Mouse (Mus musculus) limb, embryonic 14.5 days (tissue): Measurements from ENCODE around the gene Psmc6. TPM values are rescaled to one million over a fixed set of nuclear protein-coding genes. Genes with fewer than 3 reads are reported as not detected.

Experiments used
- ATAC-seq: fragments of 200-750 bp; cut with Nextera tagmentation; 2 replicates; pipeline ENCODE4 v1.8.0; 2017; ENCODE audit warnings: low read depth, moderate number of reproducible peaks, moderate TSS enrichment; ENCODE audit not compliant: low FRiP score
- DNase-seq: peaks from one replicate; pipeline ENCODE4 v3.0.0-alpha.2; 2015; ENCODE audit warnings: low spot score
- H3K27ac ChIP-seq: fragments of 300-500 bp; sonication (generic); replicated peaks from 2 replicates; pipeline ENCODE4 v1.5.1; 2014; ENCODE audit warnings: low read depth, mild to moderate bottlenecking, low read length, moderate library complexity, mixed read lengths
- H3K27me3 ChIP-seq: fragments of 300-500 bp; sonication (generic); 2 replicates; pipeline ENCODE4 v1.6.1; 2014; ENCODE audit warnings: low read length, mixed read lengths; ENCODE audit not compliant: control insufficient read depth, insufficient read depth
- H3K36me3 ChIP-seq: fragments of 300-500 bp; sonication (generic); 2 replicates; pipeline ENCODE4 v1.6.1; 2014; ENCODE audit warnings: mild to moderate bottlenecking, low read length, moderate library complexity, mixed read lengths; ENCODE audit not compliant: control insufficient read depth, insufficient read depth
- H3K4me1 ChIP-seq: fragments of 300-500 bp; sonication (generic); 2 replicates; pipeline ENCODE4 v1.6.1; 2014; ENCODE audit warnings: antibody characterized with exemption, low read length, mixed read lengths; ENCODE audit not compliant: control insufficient read depth, insufficient read depth
- H3K4me2 ChIP-seq: fragments of 300-500 bp; sonication (generic); replicated peaks from 2 replicates; pipeline ENCODE4 v1.6.1; 2014; ENCODE audit warnings: low read depth, mild to moderate bottlenecking, low read length, moderate library complexity; ENCODE audit not compliant: severe bottlenecking
- H3K4me3 ChIP-seq: fragments of 300-500 bp; sonication (generic); replicated peaks from 2 replicates; pipeline ENCODE4 v1.5.1; 2014; ENCODE audit warnings: low read length
- H3K9ac ChIP-seq: fragments of 300-500 bp; sonication (generic); 2 replicates; pipeline ENCODE4 v1.6.1; 2014; ENCODE audit warnings: mild to moderate bottlenecking, low read depth, low read length, moderate library complexity; ENCODE audit not compliant: severe bottlenecking
- H3K9me3 ChIP-seq: fragments of 300-500 bp; sonication (generic); 2 replicates; pipeline ENCODE4 v1.6.1; 2016; ENCODE audit warnings: low read length; ENCODE audit not compliant: control insufficient read depth
- POLR2A ChIP-seq: fragments of 200-500 bp; IDR thresholded peaks from 2 replicates; pipeline ENCODE4 v1.8.0; 2012; ENCODE audit warnings: inconsistent platforms, mild to moderate bottlenecking, moderate library complexity, borderline replicate concordance; ENCODE audit not compliant: insufficient read depth, insufficient read length; ENCODE audit errors: extremely low read depth
- WGBS: fragments of 180-500 bp; shearing (Covaris S2); extraction: QIAGEN DNeasy Blood & Tissue Kit; methylation state at CpG from one replicate; pipeline ENCODE4 v1.1.7; 2014; 5-methylcytosine and 5-hydroxymethylcytosine counted together
- polyA plus RNA-seq, 2 experiments: library from polyadenylated mRNA; depleted of rRNA in 1 of 2; stranded (reverse) in 1 of 2; unstranded in 1 of 2; fragments of >200 nt; fragmentation: Nextera tagmentation in 1 of 2; extraction: Ambion mirVana in 1 of 2; gene quantifications; 2 replicates each; pipeline versions ENCODE4 v1.2.1 to v1.2.3; 2012 to 2014

The Psmc6 gene
- polyA plus RNA-seq, 2 experiments: 124 to 147 TPM

DNA sequence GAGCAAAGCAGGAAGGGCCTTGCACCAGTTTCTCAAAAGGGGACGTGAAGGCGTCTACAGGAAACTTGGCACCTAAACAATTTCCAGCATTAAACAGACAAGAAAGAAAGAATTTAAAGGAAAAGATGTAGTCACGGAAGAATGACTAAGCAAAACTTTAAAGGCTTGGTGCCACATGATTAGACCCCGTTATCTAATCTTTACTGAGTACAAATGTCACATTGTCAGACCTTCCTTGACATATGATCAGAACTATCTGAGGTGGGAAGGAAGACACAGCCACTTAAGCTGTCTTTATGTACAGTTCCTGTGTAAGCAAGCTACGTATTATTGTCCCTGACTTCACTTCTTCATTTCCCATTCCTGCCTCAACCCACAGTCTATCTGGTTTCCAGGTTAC is 8.0 kb upstream of the Psmc6 start:
- H3K27me3 ChIP-seq: no peaks in the 10 kb centered on the region
- H3K9ac ChIP-seq: no peak overlapping the region
- H3K4me2 ChIP-seq: no peak overlapping the region
- no peaks in the 10 kb centered on the region for H3K9me3 ChIP-seq
- TF ChIP-seq POLR2A: no peak
- H3K27ac ChIP-seq: no peak overlapping the region
- H3K36me3 ChIP-seq: no peaks in the 10 kb centered on the region
- ATAC-seq (no peak), DNase-seq (no peak)
- WGBS: 79% methylated on average over 5 of the region's 5 CpGs
- no peak overlapping the region for H3K4me3 ChIP-seq
- peaks cover 6% of the 10 kb centered on the region; the same call in 1 of the 2 replicates for H3K4me1 ChIP-seq

DNA sequence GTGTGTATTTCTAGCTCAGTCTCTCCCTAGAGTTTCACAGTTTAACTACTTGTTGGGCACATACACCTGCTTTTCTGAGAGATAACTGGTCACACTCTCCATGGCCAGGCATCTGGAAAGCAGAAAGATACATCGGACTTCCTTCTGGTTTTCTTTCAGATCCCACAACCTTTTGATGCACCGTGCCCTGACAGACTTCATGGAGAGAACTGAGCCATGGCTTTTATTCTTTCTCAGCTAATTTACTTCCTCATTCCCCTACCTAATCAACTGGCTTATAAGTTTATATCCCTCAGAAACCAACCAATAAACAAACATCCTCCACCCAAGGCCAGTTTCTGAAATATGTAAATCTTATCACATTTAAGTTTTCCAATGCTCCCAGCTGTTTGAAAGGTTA is 7.1 kb upstream of the Psmc6 start:
- no peaks in the 10 kb centered on the region for H3K36me3 ChIP-seq
- H3K4me1 ChIP-seq: no peaks in the 10 kb centered on the region
- H3K9ac ChIP-seq: no peak overlapping the region
- no peak for ATAC-seq
- H3K27me3 ChIP-seq: no peaks in the 10 kb centered on the region
- DNase-seq: no peak
- no peak for TF ChIP-seq POLR2A
- no peak overlapping the region for H3K27ac ChIP-seq
- no peak overlapping the region for H3K4me3 ChIP-seq
- WGBS: 89% methylated on average over 2 of the region's 2 CpGs
- H3K9me3 ChIP-seq: no peaks in the 10 kb centered on the region
- no peak overlapping the region for H3K4me2 ChIP-seq

- DNase-seq (no peak), ATAC-seq (no peak)
- Histone ChIP-seq H3K4me2 (no peak overlapping the region), H3K27ac (no peak overlapping the region), H3K27me3 (no peaks in the 10 kb centered on the region), H3K9me3 (no peaks in the 10 kb centered on the region), H3K9ac (no peak overlapping the region), H3K4me3 (no peak overlapping the region), H3K36me3 (no peaks in the 10 kb centered on the region), H3K4me1 (no peaks in the 10 kb centered on the region)
- 86% methylated on average over 3 of the region's 3 CpGs for WGBS
- TF ChIP-seq POLR2A: no peak
Measured at GRCm38 (mm10) chr14:45323320-45323719, 6.3 kb upstream of the Psmc6 start.

- TF ChIP-seq POLR2A: no peak
- H3K27ac ChIP-seq: no peak overlapping the region
Measured at GRCm38 (mm10) chr14:45325471-45325870, 4.1 kb upstream of the Psmc6 start.

GRCm38 (mm10) chr14:45328072-45328713 is 1.4 kb upstream of the Psmc6 start:
- Histone ChIP-seq H3K4me2 (no peak overlapping the region), H3K9me3 (no peaks in the 10 kb centered on the region), H3K9ac (no peak overlapping the region), H3K27ac (no peak overlapping the region), H3K27me3 (no peaks in the 10 kb centered on the region), H3K4me1 (peaks cover 3% of the 10 kb centered on the region; the same call in 1 of the 2 replicates), H3K4me3 (no peak overlapping the region), H3K36me3 (peaks cover 19% of the 10 kb centered on the region)
- no peak for ATAC-seq
- no peak for TF ChIP-seq POLR2A
- WGBS: 85% methylated on average over 4 of the region's 4 CpGs
- no peak for DNase-seq

More at GRCm38 (mm10) chr14:45325471-45325870, 4.1 kb upstream of the Psmc6 start:
- DNase-seq: no peak
- no peaks in the 10 kb centered on the region for H3K4me1 ChIP-seq
- H3K4me2 ChIP-seq: no peak overlapping the region
- H3K27me3 ChIP-seq: no peaks in the 10 kb centered on the region
- no peak overlapping the region for H3K9ac ChIP-seq
- H3K9me3 ChIP-seq: no peaks in the 10 kb centered on the region
- no peaks in the 10 kb centered on the region for H3K36me3 ChIP-seq
- no peak for ATAC-seq
- H3K4me3 ChIP-seq: no peak overlapping the region
